In genomic region chr16:88635142-88635541, GRCm38 (mm10) we compare ENCODE assay signal across 14 mouse cellular contexts. TPM values are rescaled to one million over a fixed set of nuclear protein-coding genes. Genes with fewer than 3 reads are reported as not detected.
DNase-seq lines count a peak whose midpoint lies in the region; ATAC-seq and TF ChIP-seq lines count a peak whose summit lies in the region.
"Had no signal": no experiment of that assay in that cellular context is flagged by ENCODE, and none has a peak within 500 bp of the region (broad histone marks: within the 10 kb centered on the region; RNA-seq: fewer than 3 reads in every experiment).

No protein-coding gene starts in this region.

- TF ChIP-seq EP300 in lung, postnatal 0 days (IDR thresholded peaks at IDR 0.05): no peak

- H3K9ac ChIP-seq in heart, embryonic 16.5 days (ENCODE audit: low read length): no peak overlapping the region
- H3K9ac ChIP-seq in lung, postnatal 0 days (replicated peaks; ENCODE audit: low read depth): no peak overlapping the region
- H3K9ac ChIP-seq: embryonic facial prominence, embryonic 12.5 days had no signal

- peak; percentile 70; the same call in 1 of the 2 replicates for ATAC-seq in heart, embryonic 16.5 days (replicated peaks; ENCODE audit: extremely low read depth, insufficient read depth, low FRiP score)
- ATAC-seq in lung, postnatal 0 days: no peak
- ATAC-seq: midbrain, embryonic 16.5 days had no signal

- no peak overlapping the region for H3K4me2 ChIP-seq in heart, embryonic 16.5 days (ENCODE audit: low read depth, low read length)
- H3K4me2 ChIP-seq in lung, postnatal 0 days (replicated peaks; ENCODE audit: low read depth, low read length): no peak overlapping the region
- H3K4me2 ChIP-seq: embryonic facial prominence, embryonic 12.5 days had no signal

- peak; percentile 4 for DNase-seq in adrenal gland, adult 2 months
- no peak for DNase-seq in adrenal gland, adult 8-10 months
- DNase-seq in heart, embryonic 10.5 days (ENCODE audit: low spot score): no peak
- peak; percentile 20 for DNase-seq in lung, postnatal 14 days
- no peak for DNase-seq in lung, postnatal 0 days (ENCODE audit: low spot score)
- peak; percentile 61 to 71 for DNase-seq in kidney, adult 8-10 months
- no peak for DNase-seq in spleen, postnatal 36 days (ENCODE audit: low spot score in 2 of 2)

- H3K4me3 ChIP-seq in heart, embryonic 16.5 days (ENCODE audit: low read length): no peak overlapping the region
- no peak overlapping the region for H3K4me3 ChIP-seq in heart, embryonic 10.5 days
- no peak overlapping the region for H3K4me3 ChIP-seq in lung, postnatal 0 days (ENCODE audit: low read depth, low read length)
- H3K4me3 ChIP-seq: embryonic facial prominence, embryonic 12.5 days had no signal

- H3K9me3 ChIP-seq in heart, embryonic 16.5 days (replicated peaks; ENCODE audit: control insufficient read depth, low read length): no peaks in the 10 kb centered on the region
- no peaks in the 10 kb centered on the region for H3K9me3 ChIP-seq in heart, embryonic 10.5 days
- no peaks in the 10 kb centered on the region for H3K9me3 ChIP-seq in lung, postnatal 0 days (ENCODE audit: low read length)
- H3K9me3 ChIP-seq: embryonic facial prominence, embryonic 12.5 days had no signal

- no peak overlapping the region for H3K27ac ChIP-seq in heart, embryonic 16.5 days (ENCODE audit: low read length)
- H3K27ac ChIP-seq in heart, embryonic 10.5 days: no peak overlapping the region
- H3K27ac ChIP-seq in lung, postnatal 0 days (ENCODE audit: low read length): no peak overlapping the region
- H3K27ac ChIP-seq: embryonic facial prominence, embryonic 12.5 days had no signal

- peaks cover 3% of the 10 kb centered on the region; the same call in 1 of the 2 replicates for H3K4me1 ChIP-seq in heart, embryonic 16.5 days (ENCODE audit: control insufficient read depth, insufficient read depth, low read length)
- no peaks in the 10 kb centered on the region for H3K4me1 ChIP-seq in heart, embryonic 10.5 days
- H3K4me1 ChIP-seq in lung, postnatal 0 days (ENCODE audit: insufficient read depth, low read depth, low read length): no peaks in the 10 kb centered on the region
- H3K4me1 ChIP-seq: embryonic facial prominence, embryonic 12.5 days had no signal

- no peak for TF ChIP-seq CTCF in lung, postnatal 0 days (IDR thresholded peaks at IDR 0.05)

- WGBS in heart, embryonic 16.5 days: 38% methylated on average over 4 of the region's 4 CpGs
- 71% methylated on average over 4 of the region's 4 CpGs for WGBS in heart, embryonic 10.5 days
- 32% methylated on average over 4 of the region's 4 CpGs for WGBS in lung, postnatal 0 days

- no peaks in the 10 kb centered on the region for H3K27me3 ChIP-seq in heart, embryonic 16.5 days (ENCODE audit: control insufficient read depth, insufficient read depth, low read length)
- no peaks in the 10 kb centered on the region for H3K27me3 ChIP-seq in heart, embryonic 10.5 days (ENCODE audit: insufficient read depth, poor library complexity, severe bottlenecking)
- no peaks in the 10 kb centered on the region for H3K27me3 ChIP-seq in lung, postnatal 0 days (replicated peaks; ENCODE audit: insufficient read depth, low read length)
- H3K27me3 ChIP-seq: embryonic facial prominence, embryonic 12.5 days had no signal

- H3K36me3 ChIP-seq in heart, embryonic 16.5 days (ENCODE audit: control insufficient read depth, insufficient read depth): no peaks in the 10 kb centered on the region
- no peaks in the 10 kb centered on the region for H3K36me3 ChIP-seq in heart, embryonic 10.5 days
- no peaks in the 10 kb centered on the region for H3K36me3 ChIP-seq in lung, postnatal 0 days (ENCODE audit: insufficient read depth, low read length)
- H3K36me3 ChIP-seq: embryonic facial prominence, embryonic 12.5 days had no signal

RNA-seq across cellular contexts. Expression of gene 2310079G19Rik, which starts 7.7 kb away (rescaled TPM):
- total RNA-seq in adrenal gland, adult 2 months (2021): not detected
- not detected in 2 replicates for polyA plus RNA-seq in adrenal gland, adult 2 months (2012; rRNA removed)
- total RNA-seq in adrenal gland, adult 8-10 months (2022): not detected
- not detected in 2 replicates for polyA plus RNA-seq in heart, embryonic 16.5 days (2015; fragmentation: Nextera tagmentation; extraction: Ambion mirVana)
- polyA plus RNA-seq in heart, embryonic 10.5 days (2016; fragmentation: Nextera tagmentation; extraction: Ambion mirVana): not detected in 2 replicates
- not detected in 2 replicates for polyA plus RNA-seq in lung, postnatal 0 days (2015; fragmentation: Nextera tagmentation; extraction: Ambion mirVana)
- total RNA-seq: left cerebral cortex, postnatal 25 days had no signal
- polyA plus RNA-seq: embryonic facial prominence, embryonic 12.5 days; large intestine, adult 2 months; liver, embryonic 16.5 days; midbrain, embryonic 16.5 days; small intestine, adult 2 months had no signal

RNA-seq across cellular contexts. Expression of gene Krtap26-1, which starts 12.5 kb away (rescaled TPM):
- total RNA-seq in adrenal gland, adult 2 months (2021): not detected
- polyA plus RNA-seq in adrenal gland, adult 2 months (2012; rRNA removed): not detected in 2 replicates
- total RNA-seq in adrenal gland, adult 8-10 months (2022): not detected
- not detected in 2 replicates for polyA plus RNA-seq in heart, embryonic 16.5 days (2015; fragmentation: Nextera tagmentation; extraction: Ambion mirVana)
- not detected in 2 replicates for polyA plus RNA-seq in heart, embryonic 10.5 days (2016; fragmentation: Nextera tagmentation; extraction: Ambion mirVana)
- polyA plus RNA-seq in lung, postnatal 0 days (2015; fragmentation: Nextera tagmentation; extraction: Ambion mirVana): not detected in 2 replicates
- total RNA-seq: left cerebral cortex, postnatal 25 days had no signal
- polyA plus RNA-seq: embryonic facial prominence, embryonic 12.5 days; large intestine, adult 2 months; liver, embryonic 16.5 days; midbrain, embryonic 16.5 days; small intestine, adult 2 months had no signal

RNA-seq across cellular contexts. Expression of gene Krtap24-1, which starts 23.1 kb away (rescaled TPM):
- not detected for total RNA-seq in adrenal gland, adult 2 months (2021)
- not detected in 2 replicates for polyA plus RNA-seq in adrenal gland, adult 2 months (2012; rRNA removed)
- total RNA-seq in adrenal gland, adult 8-10 months (2022): not detected
- polyA plus RNA-seq in heart, embryonic 16.5 days (2015; fragmentation: Nextera tagmentation; extraction: Ambion mirVana): not detected in 2 replicates
- not detected in 2 replicates for polyA plus RNA-seq in heart, embryonic 10.5 days (2016; fragmentation: Nextera tagmentation; extraction: Ambion mirVana)
- not detected in 2 replicates for polyA plus RNA-seq in lung, postnatal 0 days (2015; fragmentation: Nextera tagmentation; extraction: Ambion mirVana)
- total RNA-seq: left cerebral cortex, postnatal 25 days had no signal
- polyA plus RNA-seq: embryonic facial prominence, embryonic 12.5 days; large intestine, adult 2 months; liver, embryonic 16.5 days; midbrain, embryonic 16.5 days; small intestine, adult 2 months had no signal

RNA-seq across cellular contexts. Expression of gene Krtap27-1, which starts 36.3 kb away (rescaled TPM):
- not detected for total RNA-seq in adrenal gland, adult 2 months (2021)
- polyA plus RNA-seq in adrenal gland, adult 2 months (2012; rRNA removed): not detected in 2 replicates
- not detected for total RNA-seq in adrenal gland, adult 8-10 months (2022)
- not detected in 2 replicates for polyA plus RNA-seq in heart, embryonic 16.5 days (2015; fragmentation: Nextera tagmentation; extraction: Ambion mirVana)
- polyA plus RNA-seq in heart, embryonic 10.5 days (2016; fragmentation: Nextera tagmentation; extraction: Ambion mirVana): not detected in 2 replicates
- not detected in 2 replicates for polyA plus RNA-seq in lung, postnatal 0 days (2015; fragmentation: Nextera tagmentation; extraction: Ambion mirVana)
- total RNA-seq: left cerebral cortex, postnatal 25 days had no signal
- polyA plus RNA-seq: embryonic facial prominence, embryonic 12.5 days; large intestine, adult 2 months; liver, embryonic 16.5 days; midbrain, embryonic 16.5 days; small intestine, adult 2 months had no signal

Comparison
In these comparisons a context has a peak if more than half of its experiments do, and no peak if none do; other contexts are left out.
1. DNase-seq: peak in adrenal gland, adult 2 months (single experiment), lung, postnatal 14 days (single experiment) and kidney, adult 8-10 months (2 of 2); none in adrenal gland, adult 8-10 months (single experiment), heart, embryonic 10.5 days (single experiment), lung, postnatal 0 days (single experiment) and spleen, postnatal 36 days (0 of 2).